Mouse (Mus musculus) neural tube, embryonic 11.5 days (tissue): ENCODE results near the gene Olfr186. TPM values are rescaled to one million over a fixed set of nuclear protein-coding genes. Genes with fewer than 3 reads are reported as not detected.

Experiments
- ATAC-seq: fragments of 200-750 bp; cut with Nextera tagmentation; 2 replicates; pipeline ENCODE4 v1.8.0; 2017; ENCODE audit warnings: moderate number of reproducible peaks, mild to moderate bottlenecking, moderate TSS enrichment, moderate library complexity; ENCODE audit not compliant: insufficient read depth, low FRiP score, low TSS enrichment
- DNase-seq: peaks from one replicate; pipeline ENCODE4 v3.0.0-alpha.2; 2015; ENCODE audit warnings: low spot score
- H3K27ac ChIP-seq: fragments of 300-500 bp; sonication (generic); 2 replicates; pipeline ENCODE4 v1.5.1; 2014; ENCODE audit warnings: low read depth, mild to moderate bottlenecking, low read length
- H3K27me3 ChIP-seq: fragments of 300-500 bp; sonication (generic); 2 replicates; pipeline ENCODE4 v1.6.1; 2014; ENCODE audit warnings: mild to moderate bottlenecking, low read length, mixed read lengths; ENCODE audit not compliant: control insufficient read depth, insufficient read depth
- H3K36me3 ChIP-seq: fragments of 300-500 bp; sonication (generic); 2 replicates; pipeline ENCODE4 v1.6.1; 2014; ENCODE audit warnings: mild to moderate bottlenecking, low read length, moderate library complexity, mixed read lengths; ENCODE audit not compliant: control insufficient read depth, insufficient read depth
- H3K4me1 ChIP-seq: fragments of 300-500 bp; sonication (generic); 2 replicates; pipeline ENCODE4 v1.6.1; 2014; ENCODE audit warnings: low read length, mixed read lengths; ENCODE audit not compliant: control insufficient read depth, insufficient read depth
- H3K4me2 ChIP-seq: fragments of 300-500 bp; sonication (generic); 2 replicates; pipeline ENCODE4 v1.6.1; 2014; ENCODE audit warnings: low read depth, mild to moderate bottlenecking, moderate library complexity
- H3K4me3 ChIP-seq: fragments of 300-500 bp; sonication (generic); 2 replicates; pipeline ENCODE4 v1.5.1; 2014; ENCODE audit warnings: low read depth, low read length
- H3K9ac ChIP-seq: fragments of 300-500 bp; sonication (generic); 2 replicates; pipeline ENCODE4 v1.6.1; 2014; ENCODE audit warnings: mild to moderate bottlenecking, low read length
- H3K9me3 ChIP-seq: fragments of 300-500 bp; sonication (generic); 2 replicates; pipeline ENCODE4 v1.6.1; 2016; ENCODE audit warnings: low read length; ENCODE audit not compliant: control insufficient read depth
- WGBS: fragments of 180-500 bp; shearing (Covaris S2); extraction: QIAGEN DNeasy Blood & Tissue Kit; methylation state at CpG from one replicate; pipeline ENCODE4 v1.1.7; 2014; 5-methylcytosine and 5-hydroxymethylcytosine counted together
- polyA plus RNA-seq: library from polyadenylated mRNA; unstranded; fragments of >200 nt; fragmentation: Nextera tagmentation; extraction: Ambion mirVana; gene quantifications from 2 replicates; pipeline ENCODE4 v1.2.1, GENCODE M21; 2014

Gene Olfr186
- polyA plus RNA-seq, 1 experiment from 2014 or later: not detected

- Histone ChIP-seq H3K4me3 (no peak within 1 kb of the TSS), H3K36me3 (no peaks in the 10 kb centered on the region), H3K4me1 (no peaks in the 10 kb centered on the region), H3K27me3 (no peaks in the 10 kb centered on the region), H3K9me3 (no peaks in the 10 kb centered on the region), H3K4me2 (no peak within 1 kb of the TSS), H3K9ac (no peak within 1 kb of the TSS), H3K27ac (no peak within 1 kb of the TSS)
- 86% methylated on average over 7 of the region's 7 CpGs for WGBS
- ATAC-seq (no peak), DNase-seq (no peak)
These were observed 9.6 kb upstream of the Olfr186 start, which contains the start of gene Olfr187 for GRCm38 (mm10) chr16:59039710-59040109. Olfr187 (minus strand) TSS chr16:59039767.

GRCm38 (mm10) chr16:59013357-59014018 lies 16.6 kb downstream of the Olfr186 start:
- Histone ChIP-seq H3K27ac (no peak overlapping the region), H3K9ac (no peak overlapping the region), H3K4me3 (no peak overlapping the region), H3K4me1 (no peaks in the 10 kb centered on the region), H3K9me3 (no peaks in the 10 kb centered on the region), H3K27me3 (no peaks in the 10 kb centered on the region), H3K36me3 (no peaks in the 10 kb centered on the region), H3K4me2 (no peak overlapping the region)
- ATAC-seq (no peak), DNase-seq (no peak)
- WGBS: 73% methylated on average over 2 of the region's 2 CpGs

GRCm38 (mm10) chr16:59007146-59007545 lies 22.9 kb downstream of the Olfr186 start:
- H3K4me1 ChIP-seq: no peaks in the 10 kb centered on the region
- ATAC-seq: no peak
- H3K9me3 ChIP-seq: no peaks in the 10 kb centered on the region

GRCm38 (mm10) chr16:58995057-58995456 lies 35.0 kb downstream of the Olfr186 start, which contains the start of gene Olfr183:
Olfr183 (plus strand) TSS chr16:58995357.
- H3K36me3 ChIP-seq: no peaks in the 10 kb centered on the region
- H3K9ac ChIP-seq: no peak within 1 kb of the TSS
- H3K9me3 ChIP-seq: no peaks in the 10 kb centered on the region
- no peaks in the 10 kb centered on the region for H3K27me3 ChIP-seq
- no peak within 1 kb of the TSS for H3K27ac ChIP-seq
- ATAC-seq (no peak), DNase-seq (no peak)
- H3K4me2 ChIP-seq: no peak within 1 kb of the TSS
- no peaks in the 10 kb centered on the region for H3K4me1 ChIP-seq
- 78% methylated on average over 2 of the region's 2 CpGs for WGBS
- no peak within 1 kb of the TSS for H3K4me3 ChIP-seq

More at GRCm38 (mm10) chr16:59007146-59007545, 22.9 kb downstream of the Olfr186 start:
- H3K36me3 ChIP-seq: no peaks in the 10 kb centered on the region
- no peak overlapping the region for H3K9ac ChIP-seq
- H3K4me3 ChIP-seq: no peak overlapping the region
- H3K27me3 ChIP-seq: no peaks in the 10 kb centered on the region
- no peak overlapping the region for H3K27ac ChIP-seq
- no peak overlapping the region for H3K4me2 ChIP-seq
- no peak for DNase-seq

Other genes starting within 250 kb of the Olfr186 start
- not detected in 2 replicates for gene Olfr173, start 230.0 kb downstream of the Olfr186 start, polyA plus RNA-seq
- not detected in 2 replicates for gene Olfr175-ps1, start 203.5 kb downstream of the Olfr186 start, polyA plus RNA-seq
- not detected in 2 replicates for gene Olfr177, start 155.5 kb downstream of the Olfr186 start, polyA plus RNA-seq
- not detected in 2 replicates for gene Olfr178, start 138.2 kb downstream of the Olfr186 start, polyA plus RNA-seq
- gene Olfr181, start 101.5 kb downstream of the Olfr186 start, polyA plus RNA-seq: not detected in 2 replicates
- gene Olfr180, start 100.9 kb downstream of the Olfr186 start, polyA plus RNA-seq: not detected in 2 replicates
- gene Olfr183, start 34.9 kb downstream of the Olfr186 start, polyA plus RNA-seq: not detected in 2 replicates
- gene Olfr187, start 9.5 kb upstream of the Olfr186 start, polyA plus RNA-seq: not detected in 2 replicates
- gene Olfr190, start 47.7 kb upstream of the Olfr186 start, polyA plus RNA-seq: not detected in 2 replicates
- not detected in 2 replicates for gene Olfr191, start 59.5 kb upstream of the Olfr186 start, polyA plus RNA-seq
- gene Olfr193, start 81.6 kb upstream of the Olfr186 start, polyA plus RNA-seq: not detected in 2 replicates
- gene Olfr194, start 90.8 kb upstream of the Olfr186 start, polyA plus RNA-seq: not detected in 2 replicates
- not detected in 2 replicates for gene Olfr195, start 116.8 kb upstream of the Olfr186 start, polyA plus RNA-seq
- not detected in 2 replicates for gene Olfr196, start 140.2 kb upstream of the Olfr186 start, polyA plus RNA-seq
- not detected in 2 replicates for gene Olfr198, start 173.2 kb upstream of the Olfr186 start, polyA plus RNA-seq
- not detected in 2 replicates for gene Olfr199, start 189.5 kb upstream of the Olfr186 start, polyA plus RNA-seq
- gene Olfr201, start 242.3 kb upstream of the Olfr186 start, polyA plus RNA-seq: not detected in 2 replicates